Mouse (Mus musculus) thymus, postnatal 14 days (tissue): ENCODE measurements around the gene Slc13a4.

ENCODE experiments used
- DNase-seq: peaks from one replicate; pipeline ENCODE4 v3.0.0; 2021

The Slc13a4 gene

DNA sequence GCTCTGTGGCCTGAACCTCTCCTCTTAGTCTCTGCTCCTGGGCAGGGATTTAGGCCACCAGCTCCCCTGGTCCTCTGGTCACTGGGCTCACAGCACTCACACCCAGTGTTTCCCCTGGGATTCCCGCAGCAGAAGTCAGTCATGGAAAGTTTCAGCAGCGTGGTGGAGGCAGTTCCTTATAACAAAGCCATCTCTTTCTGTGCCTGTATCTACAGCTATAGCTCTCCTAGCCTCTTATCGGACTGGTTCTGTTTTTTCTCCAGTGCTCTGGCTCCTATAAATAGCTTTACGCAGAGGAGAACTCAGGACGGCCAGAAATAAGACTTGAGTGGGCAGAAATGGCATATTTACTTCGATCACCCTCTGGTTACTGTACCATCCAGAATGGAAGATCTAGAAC, 9.6 kb downstream of the Slc13a4 start:
- DNase-seq = no peak

DNA sequence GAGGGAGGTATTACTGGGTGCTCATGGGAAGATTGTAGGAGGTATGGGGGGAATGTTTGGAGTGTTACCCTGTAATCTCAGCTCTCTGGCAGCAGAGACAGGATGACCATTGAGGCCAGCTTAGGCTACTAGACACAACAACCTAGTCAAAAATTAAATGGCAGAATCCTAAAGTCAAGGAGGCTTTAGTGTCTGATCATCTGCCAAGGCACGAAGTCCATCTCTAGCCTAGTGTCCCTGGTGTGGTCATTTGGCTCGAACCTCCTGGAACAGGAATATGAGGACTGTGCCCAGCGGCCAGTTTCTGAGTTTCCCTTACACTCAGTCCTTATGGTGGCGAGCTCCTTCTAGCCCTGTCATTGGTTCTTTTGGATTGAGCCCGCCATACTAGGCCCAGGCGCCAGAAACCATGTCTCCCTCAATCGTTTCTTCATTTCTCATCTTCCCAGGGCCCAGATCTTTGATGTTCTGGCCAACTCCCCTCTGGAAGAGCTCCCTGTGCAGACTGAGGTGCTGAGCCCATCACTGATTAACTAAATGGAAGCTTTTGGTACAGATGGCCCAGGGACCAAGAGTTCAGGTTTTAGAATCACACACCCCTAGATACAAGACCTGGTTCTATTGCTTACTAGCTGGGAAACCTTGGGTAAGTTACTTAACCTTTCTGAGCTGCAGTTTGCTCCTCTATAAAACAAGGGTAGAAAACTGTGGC, 10.3 kb downstream of the Slc13a4 start:
- no peak for DNase-seq

DNA sequence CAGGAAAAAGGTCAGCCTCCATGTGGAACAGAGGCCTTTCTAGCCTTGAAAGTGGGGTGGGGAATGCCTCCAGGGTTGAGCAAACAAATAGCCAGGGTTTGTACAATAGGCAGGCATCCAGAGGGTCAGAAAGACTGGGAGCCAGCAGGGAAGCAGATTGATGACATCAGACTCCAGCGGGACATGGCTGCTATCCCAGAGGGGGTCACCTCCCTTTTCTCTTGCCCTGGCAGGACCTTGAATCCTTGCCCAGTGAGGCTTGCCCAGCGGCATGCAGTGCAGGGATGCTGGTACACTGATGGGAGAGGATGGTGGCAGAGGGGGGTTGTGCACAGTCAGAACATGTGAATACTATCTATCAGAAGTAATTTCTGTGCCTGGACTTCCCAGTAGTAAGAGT, 10.9 kb downstream of the Slc13a4 start:
- DNase-seq = no peak

DNA sequence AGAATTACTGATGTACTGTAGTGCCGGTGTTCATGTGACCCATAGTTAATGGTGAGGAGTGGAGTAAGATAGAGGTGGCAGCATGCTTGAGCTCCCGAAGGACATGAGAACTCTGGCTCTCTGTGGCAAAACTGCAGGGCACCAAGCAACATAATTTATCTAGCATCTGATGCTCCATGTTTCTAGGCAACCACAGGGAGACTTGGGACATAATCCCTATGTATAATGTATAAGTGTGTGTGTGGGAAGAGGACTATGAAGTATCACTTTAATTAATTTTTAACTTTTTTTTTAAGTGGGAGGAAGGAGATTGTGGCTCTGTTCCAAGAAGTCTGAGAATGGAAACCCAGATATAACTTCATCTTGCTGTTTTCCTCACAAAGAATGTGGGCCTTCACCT, 13.0 kb downstream of the Slc13a4 start:
- DNase-seq = no peak

DNA sequence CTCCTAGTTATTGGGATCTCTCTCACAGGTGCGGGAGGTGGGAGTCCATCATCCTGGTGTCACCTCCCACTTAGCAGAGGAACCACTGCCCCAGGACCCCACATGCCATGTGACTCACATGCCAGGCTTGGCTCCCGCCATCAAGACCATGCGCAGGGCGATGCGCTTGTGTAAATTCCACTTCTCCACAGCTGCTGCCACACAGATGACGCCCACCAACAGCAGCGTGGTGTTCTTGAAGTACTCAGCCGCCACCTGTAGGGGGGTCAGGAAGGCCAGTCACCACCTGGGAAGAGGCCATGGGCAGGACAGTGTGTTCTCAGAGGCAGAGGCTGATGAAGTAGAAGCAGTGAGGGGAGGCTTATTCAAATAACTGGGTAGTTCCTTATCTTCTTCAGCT, 18.3 kb downstream of the Slc13a4 start:
- no peak for DNase-seq

DNA sequence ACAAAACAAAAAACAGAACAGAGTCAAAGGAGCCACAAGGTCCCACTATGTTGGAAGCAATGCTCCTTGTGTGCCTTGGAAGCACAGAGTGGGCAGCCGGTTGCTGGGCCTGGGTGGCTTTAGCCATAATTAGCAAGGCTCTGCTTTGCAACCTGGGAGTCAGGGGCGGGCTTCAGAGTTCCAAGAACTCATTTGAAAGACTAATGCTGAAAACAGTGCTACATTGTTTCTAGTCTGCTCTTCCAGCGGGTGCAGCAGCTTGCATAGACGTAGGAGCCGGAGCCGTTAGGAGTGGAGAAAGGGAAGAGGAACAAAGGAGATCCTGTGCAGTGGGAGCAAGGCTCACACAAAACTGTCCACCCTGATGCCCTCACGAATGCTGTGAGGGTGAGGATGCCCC, 19.0 kb downstream of the Slc13a4 start:
- DNase-seq = no peak

DNA sequence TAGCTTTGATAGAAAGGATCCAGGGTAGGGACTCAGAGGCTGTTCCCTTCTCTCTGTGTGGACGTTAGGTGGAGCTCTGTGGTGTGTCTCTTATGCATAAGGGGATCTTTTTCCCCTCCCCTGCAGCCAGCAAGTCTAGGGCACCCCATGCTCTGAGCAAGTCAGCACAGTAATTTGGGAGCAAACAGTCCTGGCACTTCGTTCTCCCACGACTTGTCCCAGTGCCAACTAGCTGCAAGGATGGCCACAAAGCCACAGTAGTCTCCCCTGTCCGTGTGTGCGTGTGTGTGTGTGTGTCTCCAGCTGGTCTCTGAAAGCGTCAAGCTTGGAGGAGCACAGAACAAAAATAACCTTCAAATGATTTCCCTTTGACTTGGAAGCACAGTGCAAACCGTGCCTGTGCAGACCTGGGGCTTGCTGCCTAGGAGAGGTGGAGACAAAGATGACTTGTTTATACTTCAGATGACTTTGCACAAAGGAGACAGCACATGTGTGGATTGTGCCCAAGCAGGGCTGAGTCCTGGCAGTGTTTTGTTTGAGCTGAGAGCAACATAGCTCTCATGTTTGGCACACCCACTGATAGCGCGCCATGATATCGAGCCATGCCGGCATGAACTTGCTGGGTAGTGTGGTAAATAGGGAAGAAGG, 19.7 kb downstream of the Slc13a4 start:
- no peak for DNase-seq

DNA sequence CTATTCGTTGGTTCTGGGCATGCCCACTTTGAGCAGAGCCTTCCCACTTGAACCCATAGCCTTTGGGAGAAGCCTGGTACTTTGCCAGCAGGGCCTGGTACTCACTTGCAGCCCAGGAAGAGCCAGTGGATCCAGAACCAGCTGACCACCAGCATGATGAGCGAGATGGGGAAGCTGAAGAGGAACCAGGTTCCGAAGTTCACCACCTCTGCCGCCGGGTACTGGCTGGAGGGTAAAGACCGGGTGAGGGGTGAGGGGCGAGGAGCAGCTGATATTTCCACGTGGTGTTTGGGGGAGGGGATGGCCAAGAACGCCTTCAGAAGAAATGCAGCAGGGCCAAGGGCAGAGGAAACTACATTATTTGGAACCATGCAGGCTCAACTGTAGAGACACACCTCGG, 28.6 kb downstream of the Slc13a4 start:
- DNase-seq = no peak

DNA sequence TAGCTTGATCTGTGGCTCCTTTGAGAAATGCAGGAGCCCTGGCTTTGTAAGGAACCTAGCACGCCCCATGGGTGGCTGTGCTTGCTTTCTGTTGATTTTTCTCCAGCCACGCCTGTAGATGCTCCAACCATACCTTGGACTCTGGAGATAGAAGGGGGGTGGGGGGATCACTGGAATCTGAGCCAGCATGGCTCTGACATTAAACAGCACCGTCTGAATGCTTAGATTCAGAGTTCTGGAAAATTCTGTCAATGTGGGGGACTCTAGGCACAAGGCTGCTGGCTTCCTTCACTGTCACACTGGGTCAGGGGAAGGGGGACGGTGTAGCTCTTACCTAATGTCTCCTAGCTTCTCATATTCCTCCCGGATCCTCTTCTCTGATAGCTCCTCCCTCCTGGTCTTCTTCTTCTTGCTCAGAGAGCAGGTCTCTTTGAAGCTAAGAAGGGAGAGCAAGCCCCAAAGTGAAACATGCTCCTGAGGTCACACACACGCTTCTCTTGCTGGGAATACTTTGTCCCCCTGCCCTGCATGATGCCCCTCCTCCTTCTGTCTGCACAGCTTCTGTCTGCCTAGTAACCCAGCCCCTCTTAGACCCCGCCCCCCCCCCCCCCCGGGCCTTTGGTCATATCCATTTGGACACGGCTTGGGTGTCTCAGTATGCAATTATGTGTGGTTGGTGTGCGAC, 29.9 kb downstream of the Slc13a4 start:
- DNase-seq = no peak

DNA sequence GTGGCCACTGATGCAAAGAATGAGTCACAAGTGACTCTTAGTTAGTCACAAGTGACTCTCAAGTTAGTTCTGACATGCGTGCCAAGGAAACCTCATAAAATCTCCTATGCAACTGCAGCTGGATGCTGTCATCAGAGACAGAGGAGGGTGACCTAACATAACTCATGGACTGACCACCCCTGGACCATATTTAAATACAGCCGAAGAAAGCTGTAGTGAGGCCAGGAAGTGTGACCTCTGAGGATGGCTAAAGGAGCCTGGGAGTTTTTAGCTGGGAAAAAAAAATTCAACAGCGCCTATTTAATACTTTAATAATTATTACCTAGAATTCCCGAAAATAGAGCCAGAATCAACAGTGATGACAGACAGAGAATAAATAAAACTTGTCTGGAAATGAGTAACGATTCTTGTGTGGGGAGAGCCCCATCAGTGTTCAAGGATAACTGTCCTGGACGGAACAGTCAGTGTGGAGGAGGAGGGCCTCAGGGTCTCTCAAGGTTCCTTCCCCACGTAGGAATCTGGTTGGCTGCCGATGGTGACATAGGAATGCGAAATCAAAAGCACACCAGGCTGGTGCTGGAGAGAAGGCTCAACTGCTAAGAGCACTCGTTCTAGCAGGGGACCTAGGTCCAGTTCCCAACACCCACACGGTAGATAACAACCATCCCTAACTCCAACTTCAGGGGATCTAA, 34.4 kb downstream of the Slc13a4 start:
- DNase-seq = no peak

DNA sequence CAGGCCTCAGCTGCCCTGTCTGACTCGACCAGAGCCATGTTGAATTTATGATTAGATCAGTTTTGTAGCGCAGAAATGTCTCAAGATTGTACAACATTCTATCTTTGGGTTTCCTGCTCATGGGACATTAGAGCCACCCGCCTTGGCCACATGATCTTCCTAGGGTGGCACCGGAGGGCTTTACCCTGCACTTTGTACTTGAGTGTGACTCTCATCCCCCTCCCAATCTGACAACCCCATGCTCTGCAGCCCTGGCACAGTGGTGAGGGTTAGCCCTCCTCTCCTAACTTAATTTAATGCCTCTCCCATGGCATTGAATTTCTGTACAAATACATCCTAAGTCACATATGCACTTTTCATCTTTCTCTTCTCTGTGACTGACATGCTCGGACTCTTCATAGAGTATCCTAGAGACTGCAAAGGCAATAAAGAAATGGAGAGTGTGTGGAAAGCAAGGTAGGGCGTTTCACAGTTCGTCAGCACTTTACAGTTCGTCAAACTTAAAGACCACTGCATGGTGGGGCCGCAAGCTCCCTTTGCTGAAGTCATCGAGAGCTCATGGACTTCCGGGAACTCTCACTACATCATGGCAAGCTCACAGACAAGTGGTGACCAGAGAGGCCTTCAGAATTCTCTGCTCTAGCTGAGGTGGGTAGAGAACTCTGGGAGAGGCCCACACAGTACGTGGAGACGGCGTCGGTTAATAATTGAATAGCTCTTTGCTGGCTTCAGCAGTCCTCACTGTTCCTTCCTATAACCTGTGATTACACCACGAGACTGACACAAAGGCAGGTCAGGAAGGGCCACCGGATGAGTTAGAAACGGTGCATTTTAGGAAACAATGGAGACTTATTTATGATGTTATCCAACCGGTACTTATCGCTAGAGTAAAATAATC, 35.8 kb downstream of the Slc13a4 start:
- DNase-seq = no peak

DNA sequence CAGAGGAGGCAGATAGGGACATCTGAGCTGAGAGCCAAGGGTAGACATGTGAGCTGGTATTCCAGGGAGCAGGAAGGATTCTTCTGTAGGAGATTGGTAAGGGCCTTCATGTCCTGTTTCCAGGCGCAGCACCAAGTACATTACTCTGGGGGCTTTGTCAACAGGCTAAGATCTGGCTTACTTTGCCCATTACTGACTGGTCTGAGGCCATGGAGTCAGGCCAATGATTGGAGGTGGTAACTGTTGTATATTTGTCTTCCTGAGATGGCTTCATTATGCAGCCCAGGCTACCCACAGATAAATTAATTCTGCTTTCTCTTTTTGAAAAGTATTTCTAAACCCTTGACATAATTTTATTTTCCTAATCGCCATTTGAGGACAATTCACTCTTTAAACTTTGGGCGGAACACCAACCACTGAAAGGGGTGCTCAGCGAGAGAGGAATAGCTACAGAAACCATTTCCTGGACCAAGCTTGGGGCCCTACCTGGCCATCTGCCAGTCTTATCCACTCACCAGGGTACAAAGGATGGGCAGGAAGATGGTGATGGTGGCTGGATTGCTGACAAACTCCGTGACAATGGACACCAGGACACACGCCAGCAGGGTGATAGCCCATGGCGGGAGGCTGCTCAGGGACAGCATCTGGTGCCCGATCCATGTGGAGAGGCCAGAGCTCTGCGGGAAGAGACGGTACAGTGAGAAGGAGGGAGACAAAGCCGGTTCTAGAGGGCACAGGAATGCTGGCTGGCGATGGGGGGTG, 36.7 kb downstream of the Slc13a4 start:
- no peak for DNase-seq

DNA sequence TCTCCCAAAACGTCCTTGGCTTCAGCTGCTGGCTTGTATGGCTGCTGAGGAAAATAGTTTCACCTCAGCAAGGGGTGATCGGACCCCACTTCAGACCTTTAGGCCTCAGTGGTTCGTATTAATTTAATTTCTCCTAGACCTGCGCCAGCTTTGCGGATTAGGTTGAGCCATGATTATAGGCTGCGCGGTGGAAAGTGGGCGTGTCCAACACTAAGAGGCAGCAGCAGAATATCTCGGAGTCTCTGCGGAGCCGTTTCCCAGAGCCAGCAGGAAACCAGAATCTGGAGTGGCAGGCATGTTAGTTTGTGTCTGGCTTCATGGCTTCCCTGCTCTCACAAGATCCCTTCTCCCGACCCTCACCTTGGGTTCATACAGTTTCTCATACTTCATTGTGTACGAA, 38.3 kb downstream of the Slc13a4 start:
- no peak for DNase-seq

DNA sequence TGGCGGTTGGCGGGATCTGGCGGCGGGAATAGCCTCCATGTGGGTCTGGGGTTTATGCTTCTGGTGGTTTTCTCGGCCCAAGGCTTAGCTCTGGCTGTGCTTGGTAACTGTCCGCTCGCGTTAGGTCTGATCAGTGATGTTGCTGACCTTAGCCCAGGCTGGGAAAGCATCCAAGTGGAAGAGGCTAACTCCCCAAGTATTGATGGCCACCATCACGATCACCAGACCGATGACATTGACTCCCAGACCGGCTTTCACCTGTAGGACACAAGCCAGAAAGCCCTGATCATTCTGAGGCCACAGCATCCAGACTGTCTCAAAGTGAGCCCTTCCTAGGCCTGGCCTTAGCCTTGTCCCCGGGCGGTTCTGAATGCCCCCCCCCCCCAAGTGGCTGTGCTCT, 39.2 kb downstream of the Slc13a4 start:
- DNase-seq = no peak

DNA sequence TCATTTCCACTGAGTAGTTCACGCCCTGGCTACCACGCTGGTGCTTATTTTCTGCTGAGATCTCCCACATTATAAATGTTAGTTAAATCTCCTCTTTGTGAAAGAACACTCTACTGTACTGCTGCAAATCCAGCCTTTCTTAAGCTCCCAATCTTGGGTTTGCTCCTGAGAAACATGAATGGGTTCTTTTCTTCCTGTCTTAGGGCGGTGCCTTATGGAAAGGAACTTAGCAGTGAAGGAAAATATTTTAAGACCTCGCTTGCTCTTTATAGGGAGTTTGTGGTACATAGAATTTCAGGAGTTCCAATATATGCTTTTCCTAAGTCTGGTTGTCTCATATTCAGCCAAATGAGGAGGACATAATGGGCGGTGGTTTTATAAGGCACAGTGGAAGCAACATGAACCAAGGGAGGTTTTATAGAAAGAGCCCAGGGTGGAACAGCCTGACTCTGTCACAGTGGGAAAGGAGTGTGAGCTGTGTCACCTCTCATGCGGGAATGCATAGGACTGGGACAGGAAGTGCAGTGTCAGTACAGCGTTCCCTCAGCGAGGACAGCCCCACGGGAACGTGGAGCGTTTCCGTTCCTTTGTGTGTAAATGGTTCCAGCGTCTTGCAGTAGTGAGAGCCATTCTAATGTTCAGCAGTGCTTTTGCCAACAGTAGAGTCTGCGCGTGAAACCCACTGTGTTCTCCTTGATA, 42.2 kb downstream of the Slc13a4 start:
- DNase-seq = no peak

DNA sequence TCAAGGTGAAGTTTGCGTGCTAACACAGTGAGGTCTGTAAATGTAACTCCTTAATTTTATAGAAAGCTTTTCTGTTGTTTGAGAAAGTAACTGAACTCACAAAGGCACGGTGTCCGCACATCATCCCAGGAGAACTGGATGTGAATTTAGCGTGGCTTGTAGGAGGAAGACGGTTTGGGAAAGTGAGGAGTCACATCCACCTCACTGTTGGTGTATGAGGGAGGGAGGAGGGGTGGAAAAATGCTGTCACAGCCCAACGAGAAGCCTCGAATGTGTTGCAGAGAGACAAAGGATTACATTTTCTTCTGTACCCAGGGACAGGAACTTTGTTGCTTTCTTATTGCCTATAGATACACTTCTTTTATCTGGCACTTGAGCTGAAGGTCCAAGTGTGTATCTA, 47.4 kb downstream of the Slc13a4 start:
- DNase-seq = no peak

DNA sequence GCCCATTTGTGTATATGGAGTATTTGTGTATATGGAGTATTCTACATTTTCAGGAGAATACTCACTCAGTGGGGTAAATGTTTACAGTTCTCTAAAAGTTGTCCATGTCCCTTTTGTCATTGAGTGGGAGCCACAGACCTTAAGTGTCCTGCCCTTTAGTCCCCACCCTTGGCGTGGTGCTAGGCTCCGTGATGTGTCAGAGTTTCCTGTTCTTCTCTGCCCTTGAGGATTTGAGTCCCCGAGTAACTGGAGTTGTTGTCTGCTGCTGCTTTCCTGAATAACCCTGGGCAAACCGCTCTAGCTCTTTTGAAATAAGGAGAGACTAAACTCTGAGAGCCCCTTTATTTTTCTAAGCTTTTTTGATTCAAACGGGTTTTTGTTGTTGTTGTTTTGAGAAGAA, 48.4 kb downstream of the Slc13a4 start:
- no peak for DNase-seq

DNA sequence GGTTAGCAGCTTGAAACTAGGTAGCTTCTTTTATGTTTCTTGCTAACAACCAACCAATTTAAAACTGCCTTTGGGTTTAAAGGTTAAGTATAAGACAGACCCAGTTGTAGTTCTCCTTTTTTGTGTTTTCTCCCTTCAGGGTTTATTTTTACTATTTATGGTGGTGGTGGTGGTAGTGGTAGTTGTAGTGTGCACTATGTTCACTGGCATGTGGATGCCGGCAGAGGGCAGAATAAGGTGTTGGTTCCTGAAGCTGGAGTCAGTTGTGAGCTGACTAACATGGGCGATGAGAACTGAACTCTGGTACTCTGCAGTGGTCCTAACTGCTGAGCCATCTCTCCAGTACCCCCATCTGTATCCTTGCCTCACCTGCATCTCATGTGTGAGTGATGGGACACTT, 49.0 kb downstream of the Slc13a4 start:
- DNase-seq = no peak

DNA sequence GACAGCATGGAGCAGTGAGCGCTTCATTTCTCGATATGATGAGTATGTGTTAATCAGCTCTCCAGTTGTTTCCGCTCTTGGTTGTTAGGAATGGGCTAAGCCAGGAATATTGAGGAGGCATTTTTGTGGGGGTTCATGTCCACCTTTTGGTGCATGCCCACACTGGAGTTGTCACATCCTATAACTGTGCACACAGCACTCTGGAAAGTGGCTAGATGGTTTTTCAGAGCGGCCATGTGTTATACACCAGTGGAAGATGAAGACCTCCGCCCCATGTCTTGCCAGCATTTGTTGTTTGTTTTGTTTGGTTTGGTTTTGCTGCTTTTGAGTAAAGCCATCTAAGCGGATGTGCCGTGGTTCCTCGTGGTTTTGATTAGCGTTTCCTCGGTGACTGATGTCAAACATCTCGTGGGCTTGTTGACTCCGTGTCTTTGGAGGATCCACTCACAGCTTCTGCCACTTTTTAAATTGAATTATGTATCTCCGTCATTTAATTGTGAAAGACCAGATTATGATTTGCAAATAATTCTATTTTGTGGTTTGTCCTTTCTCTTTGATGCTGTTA, 50.2 kb downstream of the Slc13a4 start:
- no peak for DNase-seq

DNA sequence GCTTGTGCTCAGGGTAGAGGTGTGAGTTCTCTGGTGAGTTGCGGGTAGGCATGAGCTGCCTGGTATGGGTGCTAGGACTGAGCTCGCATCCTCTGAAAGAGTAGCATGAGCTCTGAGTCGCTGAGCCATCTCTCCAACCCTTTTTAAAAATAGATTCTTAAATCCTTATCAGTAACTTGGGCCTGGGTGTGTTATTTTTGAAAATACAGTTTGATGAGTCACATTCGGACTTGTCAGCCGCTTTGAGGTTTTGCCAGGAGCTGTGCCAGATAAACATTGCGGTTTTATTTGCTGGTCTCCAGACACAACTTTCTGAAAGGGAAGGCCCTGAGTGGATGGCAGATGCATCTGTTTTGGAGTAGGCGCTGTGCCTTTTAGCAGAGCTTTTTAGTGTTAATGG, 51.2 kb downstream of the Slc13a4 start:
- DNase-seq = no peak

DNA sequence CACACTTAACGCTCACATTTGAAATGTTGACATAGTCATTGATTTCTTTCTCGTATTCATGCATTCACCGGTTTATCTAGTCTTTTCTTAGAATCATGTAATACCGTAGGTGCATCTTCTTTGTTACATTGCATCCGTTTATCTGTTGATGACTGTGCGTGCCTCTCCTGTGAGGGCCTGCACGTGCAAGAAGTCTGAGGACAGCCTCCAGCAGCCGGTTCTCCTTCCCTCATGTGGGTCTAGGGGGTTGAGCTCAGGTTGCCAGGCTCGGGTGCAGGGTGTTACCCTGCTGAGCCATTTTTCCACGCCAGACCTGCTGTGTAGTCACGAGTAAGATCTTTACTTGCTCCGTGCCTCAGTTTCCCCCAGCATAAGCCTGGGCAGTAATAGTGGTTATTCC, 52.9 kb downstream of the Slc13a4 start:
- DNase-seq = no peak
